Mouse (Mus musculus): Measurements from ENCODE around the gene Ms4a4c. TPM values are rescaled to one million over a fixed set of nuclear protein-coding genes. Genes with fewer than 3 reads are reported as not detected.
"Not testable (repeated sequence)": the region's sequence is repeated elsewhere in the genome, so short reads cannot be mapped to it uniquely, and the experiment has no call there.

Gene Ms4a4c
- total RNA-seq (2021) = not detected
- long read RNA-seq = 0 reads

DNA sequence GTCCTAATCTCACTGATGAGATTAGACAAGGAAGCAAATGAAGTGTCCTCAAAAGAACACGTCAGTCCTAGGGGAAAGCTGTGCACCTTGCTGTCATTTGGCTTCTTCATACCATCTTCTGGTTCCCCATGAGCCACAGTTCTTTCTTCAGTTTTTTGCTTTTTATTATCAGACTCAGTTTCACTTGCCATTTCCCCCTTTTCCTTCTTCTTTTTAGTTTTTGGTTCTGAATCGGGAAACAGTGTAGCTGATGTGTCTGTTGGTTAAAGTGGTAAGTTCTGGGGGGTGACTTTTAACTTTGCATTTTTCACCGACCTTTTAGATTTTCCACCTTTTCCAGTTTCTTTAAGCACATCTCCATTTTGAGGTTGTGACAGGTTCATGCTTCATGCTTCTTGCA is at the start of gene Ms4a4c:
TSS of gene Ms4a4c (plus strand) at position 244 of the 400 bp plus-strand sequence.
- no peak for DNase-seq (ENCODE audit: low spot score in 2 of 2)

DNA sequence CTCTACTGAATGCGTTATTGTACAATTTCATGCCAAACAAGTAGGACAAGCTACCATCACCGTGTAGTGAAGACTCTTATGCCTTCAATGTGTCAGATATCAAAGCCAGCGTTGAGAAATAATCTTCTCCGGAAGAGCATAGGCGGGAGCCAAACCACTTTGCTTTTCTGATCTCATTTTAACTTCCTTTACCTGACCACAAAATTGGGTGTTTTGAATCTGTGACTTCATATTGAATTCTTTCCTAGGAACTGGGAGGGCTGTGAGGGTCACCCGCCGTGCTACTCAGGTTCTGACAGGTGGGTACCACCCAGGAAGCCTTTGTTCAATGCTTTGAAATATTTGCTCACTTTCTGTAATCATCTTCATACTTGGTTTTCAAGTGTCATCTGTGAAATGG is 48.8 kb upstream of the Ms4a4c start:
- DNase-seq (ENCODE audit: low spot score in 2 of 2) = no peak

DNA sequence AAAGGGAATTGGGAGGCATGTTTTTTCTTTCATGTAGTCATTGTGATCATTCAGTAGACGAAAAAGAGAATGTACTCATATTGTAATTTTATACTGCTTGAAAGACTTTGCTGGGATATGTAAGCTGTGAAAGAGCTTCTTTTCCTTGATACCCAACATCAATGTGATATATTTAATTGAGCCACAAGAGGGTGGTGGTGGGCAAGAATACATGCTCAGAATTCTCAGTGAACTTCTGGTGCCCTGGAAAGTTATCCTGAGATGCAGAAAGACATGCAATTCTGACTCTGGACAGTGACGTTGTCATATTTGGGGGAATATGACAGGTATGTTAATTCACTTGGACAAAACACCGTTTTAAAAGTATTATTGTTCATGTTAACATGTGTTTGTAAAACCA is 44.5 kb upstream of the Ms4a4c start:
- DNase-seq (ENCODE audit: low spot score in 2 of 2) = peak in 1 of 2 experiments; percentile 61

DNA sequence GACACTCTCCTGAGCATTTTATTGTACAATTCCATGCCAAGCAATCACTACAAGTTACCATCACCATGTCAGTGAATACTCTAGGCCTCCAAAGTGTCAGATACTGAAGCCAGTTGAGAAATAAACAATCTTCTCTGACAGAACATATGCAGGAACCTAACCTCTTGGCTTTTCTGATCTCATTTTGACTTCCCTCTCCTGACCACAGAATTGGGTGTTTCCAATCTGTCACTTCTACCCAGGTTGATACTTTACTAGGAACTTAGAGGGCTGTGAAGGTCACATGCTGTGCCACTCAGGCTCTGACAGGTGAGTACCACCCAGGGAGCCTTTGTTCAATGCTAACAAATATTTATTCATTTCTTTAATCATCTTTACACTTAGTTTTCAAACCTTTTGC is 42.6 kb upstream of the Ms4a4c start:
- no peak for DNase-seq (ENCODE audit: low spot score in 2 of 2)

DNA sequence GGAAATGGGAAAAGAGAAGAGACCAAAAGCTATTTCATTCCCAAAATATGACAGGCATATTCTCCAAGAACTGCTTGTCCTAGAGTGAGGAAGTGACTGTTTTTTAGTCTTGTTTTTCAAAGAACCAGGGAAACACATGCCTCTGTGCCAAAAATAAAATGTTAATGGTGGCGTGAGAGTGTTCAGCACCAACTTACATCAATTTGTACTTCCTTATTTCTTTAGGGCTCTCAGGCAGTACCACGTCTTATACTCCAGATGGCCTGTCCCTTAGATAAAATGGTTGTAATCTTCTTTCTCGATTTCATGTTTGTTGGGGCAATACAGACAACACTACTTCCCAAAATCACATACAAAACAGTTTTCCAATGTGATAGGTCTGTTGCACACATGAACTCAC is 36.3 kb upstream of the Ms4a4c start:
- no peak for DNase-seq (ENCODE audit: low spot score in 2 of 2)

DNA sequence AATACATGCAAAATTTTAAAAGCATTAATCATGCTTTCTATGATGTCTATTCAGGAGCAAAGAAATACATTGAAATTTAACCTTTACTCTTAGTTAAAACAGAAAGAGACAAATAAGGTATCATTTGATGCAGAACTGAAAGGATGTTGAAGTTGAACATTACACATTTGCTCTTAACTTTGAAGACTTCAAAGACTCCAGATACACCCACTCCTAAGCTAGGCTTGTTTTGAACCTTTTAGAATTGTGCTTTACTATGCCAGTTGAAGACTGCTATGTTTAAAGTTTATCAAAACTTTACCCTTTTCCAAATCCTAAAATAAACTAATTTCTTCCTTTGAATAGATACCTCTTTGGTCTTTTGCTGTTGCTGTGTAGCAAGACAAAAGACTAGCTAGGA is 33.4 kb upstream of the Ms4a4c start:
- no peak for DNase-seq (ENCODE audit: low spot score in 2 of 2)

DNA sequence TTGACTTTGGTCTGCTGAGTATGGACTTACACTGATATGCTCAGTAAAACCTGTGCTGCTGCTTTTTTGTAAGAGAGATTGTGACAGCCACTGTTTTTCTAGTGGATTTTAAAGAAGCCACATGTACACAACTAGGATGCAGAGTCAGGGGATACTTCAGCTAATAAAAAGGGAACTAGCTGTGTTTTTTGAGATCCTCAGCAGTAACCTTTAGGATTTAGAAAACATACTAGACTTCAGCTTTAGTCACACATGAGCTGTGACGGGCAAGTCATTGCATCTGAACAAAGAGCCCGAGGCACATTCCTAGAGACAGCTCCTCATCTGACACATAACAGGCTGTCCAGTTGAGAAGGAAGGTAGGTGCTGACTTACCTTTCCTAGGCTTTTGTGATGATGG is 29.3 kb upstream of the Ms4a4c start, which contains the start of gene Ms4a4a:
TSS of gene Ms4a4a (plus strand) at position 251 of the 400 bp plus-strand sequence.
- DNase-seq (ENCODE audit: low spot score in 2 of 2) = no peak

DNA sequence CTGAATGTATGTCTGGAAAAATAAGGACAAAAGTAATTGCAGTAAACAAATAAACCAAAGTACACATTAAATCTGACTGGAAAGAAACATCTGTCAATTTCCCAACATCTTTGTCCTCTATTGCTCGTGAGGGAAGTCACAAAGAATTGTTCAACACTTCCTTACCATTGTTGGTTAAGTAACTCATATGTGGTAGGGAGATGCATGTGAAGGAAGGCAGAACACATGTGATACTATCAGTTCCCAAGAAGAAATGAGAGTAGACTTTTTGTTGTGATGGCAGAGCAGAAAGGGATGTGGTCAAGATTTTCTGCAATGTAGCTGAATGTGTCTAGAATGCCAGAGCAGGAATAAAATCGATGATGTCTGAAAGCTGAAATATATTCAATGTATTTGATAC is 28.2 kb upstream of the Ms4a4c start:
- DNase-seq (ENCODE audit: low spot score in 2 of 2) = no peak

DNA sequence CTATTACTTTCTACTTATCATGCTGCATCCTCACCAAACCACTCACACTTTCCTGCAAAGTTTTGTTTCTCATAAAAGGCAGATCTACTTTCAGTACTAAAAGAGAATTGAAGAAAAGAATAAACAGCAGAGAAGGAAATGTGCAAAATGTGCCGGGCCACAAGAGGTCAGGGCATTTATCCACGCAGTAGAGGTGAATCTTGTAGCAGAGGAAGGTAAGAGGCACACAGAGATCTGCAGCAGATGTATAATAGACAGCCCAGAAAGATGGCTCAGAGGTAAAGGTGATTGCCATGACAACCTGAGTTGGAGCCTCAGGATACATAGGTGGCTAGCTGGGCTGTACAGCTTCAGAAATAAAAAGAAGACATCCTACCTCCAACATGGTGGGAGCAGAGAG is 17.5 kb upstream of the Ms4a4c start:
- DNase-seq (ENCODE audit: low spot score in 2 of 2) = no peak

DNA sequence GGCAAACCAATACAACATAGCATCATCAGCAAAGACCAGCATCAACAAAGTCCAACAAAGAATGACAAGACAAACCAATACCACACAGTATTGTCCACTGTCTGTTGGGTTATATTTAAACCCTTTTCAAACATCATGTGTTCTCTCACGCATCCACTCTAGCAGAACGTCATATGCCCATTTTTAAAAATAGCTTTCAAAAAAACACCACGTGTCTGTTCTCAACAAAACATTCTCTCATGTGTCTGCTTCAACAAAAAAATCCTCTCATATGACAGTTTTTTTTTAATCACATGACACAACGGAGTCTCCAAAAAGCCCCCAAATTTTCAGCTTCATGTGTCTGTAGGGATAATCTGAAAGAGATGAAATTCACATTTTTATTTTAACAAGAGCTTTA is 16.9 kb upstream of the Ms4a4c start:
- no peak for DNase-seq (ENCODE audit: low spot score in 2 of 2)

DNA sequence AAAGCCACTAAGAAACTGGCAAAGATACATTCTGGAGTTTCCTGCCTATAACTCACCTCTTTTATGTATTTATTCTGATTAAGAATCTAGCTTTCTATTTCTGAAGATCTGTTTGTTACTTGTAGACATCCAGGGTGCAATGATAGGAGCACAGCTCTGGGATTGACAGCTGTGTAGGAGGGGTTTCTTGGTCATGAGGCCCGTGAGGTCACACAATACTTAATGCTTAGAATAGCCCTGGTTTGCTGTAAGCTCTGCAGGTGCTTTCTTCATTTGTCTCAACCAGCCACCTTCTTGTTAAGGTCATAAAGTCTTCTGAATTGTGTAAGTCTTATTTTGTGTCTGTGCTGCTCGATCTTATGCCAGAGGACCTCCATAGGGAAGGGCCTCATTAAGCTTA is 15.6 kb upstream of the Ms4a4c start:
- no peak for DNase-seq (ENCODE audit: low spot score in 2 of 2)

DNA sequence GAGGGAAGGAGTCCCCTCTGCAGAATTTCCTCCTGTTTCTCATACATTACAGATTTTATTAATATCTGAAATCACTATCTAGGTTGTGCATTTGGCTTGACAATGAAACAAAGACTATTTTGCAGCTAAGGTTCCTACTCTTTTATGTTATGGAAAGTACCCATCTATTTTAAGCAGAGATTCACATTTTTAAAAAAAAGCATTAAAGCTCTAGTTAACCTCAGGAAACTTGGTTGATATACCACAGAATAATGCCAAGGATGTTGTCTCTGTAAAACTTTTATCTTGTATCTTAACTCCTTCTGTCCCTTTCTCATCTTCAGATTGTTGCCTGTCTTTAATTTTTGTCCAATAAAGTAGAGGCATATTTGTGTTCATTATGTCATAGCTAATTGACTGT is 8.8 kb upstream of the Ms4a4c start:
- no peak for DNase-seq (ENCODE audit: low spot score in 2 of 2)

DNA sequence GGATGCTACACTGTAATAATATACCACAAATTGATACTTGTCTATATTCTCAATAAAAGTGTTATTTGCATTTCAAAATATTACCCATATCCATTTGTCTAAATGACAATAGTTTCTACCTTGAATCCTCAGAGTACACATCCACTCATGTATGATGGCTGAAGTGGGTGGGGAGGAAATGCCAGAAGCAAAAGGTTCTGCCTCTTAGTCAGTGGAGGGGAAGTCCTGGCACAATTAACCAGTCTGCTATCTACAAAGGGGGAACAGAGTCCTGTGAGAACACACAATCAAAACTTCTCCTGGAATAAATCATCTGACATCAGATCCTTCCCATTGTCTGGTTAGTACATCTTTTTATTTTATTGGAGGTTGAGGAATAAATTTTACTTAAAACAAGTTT is 2.9 kb downstream of the Ms4a4c start:
- no peak for DNase-seq (ENCODE audit: low spot score in 2 of 2)

DNA sequence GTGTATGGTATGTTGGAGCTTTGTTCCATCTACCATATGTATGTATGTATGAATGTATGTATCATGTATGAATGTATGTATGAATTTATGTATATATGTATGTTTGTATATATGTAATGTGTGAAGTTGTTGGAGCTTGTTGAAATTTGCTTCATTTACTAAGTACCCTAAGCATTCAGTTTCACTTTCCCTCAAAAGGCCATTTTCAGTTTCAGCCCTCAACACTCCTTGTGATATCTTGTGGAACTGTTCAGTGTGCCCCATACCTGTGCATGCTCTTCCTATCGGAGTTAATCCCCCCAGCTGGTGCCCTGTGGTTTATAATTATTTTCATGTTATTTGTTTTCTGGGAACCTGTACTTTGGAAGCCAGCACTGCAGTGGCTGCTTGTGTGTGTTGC is 4.0 kb downstream of the Ms4a4c start:
- DNase-seq (ENCODE audit: low spot score in 2 of 2) = no peak

DNA sequence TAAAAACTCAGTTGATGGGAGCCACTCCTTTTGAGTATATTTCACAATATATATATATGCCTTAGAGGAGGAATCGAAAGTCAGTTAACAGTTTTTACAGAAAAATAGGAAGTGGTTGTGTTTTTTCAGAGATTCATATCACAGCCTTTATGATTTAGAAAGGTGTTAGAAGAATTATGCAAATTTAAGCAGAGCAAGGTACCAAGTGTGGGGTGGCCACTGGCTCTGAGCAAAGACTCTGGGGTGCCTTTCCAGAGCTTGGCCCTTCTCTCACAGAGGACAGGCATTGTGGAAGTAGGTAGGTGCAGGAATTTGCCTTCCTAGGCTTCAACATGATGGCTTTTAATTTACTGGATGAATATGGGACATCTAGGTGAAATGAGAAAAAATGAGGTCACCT is 7.1 kb downstream of the Ms4a4c start:
- no peak for DNase-seq (ENCODE audit: low spot score in 2 of 2)

DNA sequence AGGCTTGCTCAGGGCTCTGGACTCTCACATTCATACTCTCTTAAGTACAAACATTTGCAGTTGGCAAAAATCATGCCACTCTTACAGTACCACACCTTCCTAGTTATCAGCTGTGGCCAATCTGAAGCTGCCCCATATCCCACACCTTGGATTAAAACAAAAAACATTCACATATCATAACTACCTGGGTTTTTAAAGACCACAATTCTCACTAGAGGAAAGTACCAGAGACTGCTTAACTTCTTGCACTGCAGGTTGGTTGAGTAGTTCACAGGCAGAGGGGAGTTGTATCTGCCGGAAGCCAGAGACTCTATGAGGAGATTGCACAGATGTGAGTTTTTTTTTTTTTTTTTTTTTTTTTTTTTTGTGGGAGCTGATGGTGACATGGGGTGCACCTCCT is 9.5 kb downstream of the Ms4a4c start:
- DNase-seq (ENCODE audit: low spot score in 2 of 2) = no peak

DNA sequence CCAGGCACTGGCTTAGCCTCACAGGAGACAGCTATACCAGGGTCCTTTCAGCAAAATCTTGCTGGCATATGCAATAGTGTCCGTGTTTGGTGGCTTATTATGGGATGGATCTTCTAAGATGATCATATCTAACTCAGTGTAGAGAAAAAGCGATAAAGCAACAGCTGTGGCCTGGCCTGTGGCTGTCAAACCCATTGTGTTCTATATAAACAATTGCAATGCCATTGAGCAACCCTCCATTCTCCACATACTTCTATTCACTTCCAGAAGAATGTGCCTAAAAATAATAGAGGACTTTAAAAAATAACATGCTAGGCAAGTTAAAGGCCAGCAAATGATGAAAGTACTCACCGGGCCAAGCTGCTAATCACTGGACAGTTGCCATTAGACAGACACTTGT is 11.0 kb downstream of the Ms4a4c start:
- DNase-seq (ENCODE audit: low spot score in 2 of 2) = no peak

DNA sequence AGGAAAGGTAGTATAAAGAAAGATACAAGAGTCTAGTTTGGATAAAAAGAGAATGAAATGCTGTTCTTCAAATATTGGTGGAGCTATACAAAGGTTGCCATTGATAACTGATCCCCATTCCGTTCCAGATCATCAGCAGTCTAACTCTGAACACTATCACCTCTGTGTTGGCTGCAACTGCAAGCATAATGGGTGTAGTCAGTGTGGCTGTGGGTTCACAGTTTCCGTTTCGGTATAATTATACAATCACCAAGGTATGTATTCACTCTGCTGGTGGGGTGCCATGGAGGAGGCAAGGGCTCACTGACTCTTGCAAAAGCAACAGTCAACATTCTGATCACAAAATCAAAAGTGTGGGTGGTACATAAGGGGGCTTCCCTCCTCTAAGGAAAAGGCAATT is 14.3 kb downstream of the Ms4a4c start:
- not testable (repeated sequence) for DNase-seq (ENCODE audit: low spot score in 2 of 2)

DNA sequence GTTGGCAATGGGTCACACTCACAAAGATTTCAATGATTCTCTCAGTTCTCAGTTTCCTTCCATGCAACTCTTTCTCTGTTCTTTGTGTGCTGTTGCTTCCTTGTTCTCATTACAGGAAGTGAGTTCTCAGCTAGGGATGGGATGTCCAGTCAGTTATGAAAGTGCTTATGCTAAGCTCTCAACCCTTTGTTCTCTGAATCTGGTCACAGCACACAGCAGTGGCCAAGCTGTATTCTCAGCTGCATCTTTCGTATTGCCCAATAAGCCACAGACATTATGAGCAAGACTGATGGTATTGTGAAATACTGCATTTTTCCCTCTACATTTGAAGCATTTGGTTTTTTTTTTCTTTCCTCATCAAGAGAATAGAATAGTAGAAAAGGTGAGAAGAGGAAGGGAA is 26.6 kb downstream of the Ms4a4c start:
- DNase-seq (ENCODE audit: low spot score in 2 of 2) = not testable (repeated sequence)

DNA sequence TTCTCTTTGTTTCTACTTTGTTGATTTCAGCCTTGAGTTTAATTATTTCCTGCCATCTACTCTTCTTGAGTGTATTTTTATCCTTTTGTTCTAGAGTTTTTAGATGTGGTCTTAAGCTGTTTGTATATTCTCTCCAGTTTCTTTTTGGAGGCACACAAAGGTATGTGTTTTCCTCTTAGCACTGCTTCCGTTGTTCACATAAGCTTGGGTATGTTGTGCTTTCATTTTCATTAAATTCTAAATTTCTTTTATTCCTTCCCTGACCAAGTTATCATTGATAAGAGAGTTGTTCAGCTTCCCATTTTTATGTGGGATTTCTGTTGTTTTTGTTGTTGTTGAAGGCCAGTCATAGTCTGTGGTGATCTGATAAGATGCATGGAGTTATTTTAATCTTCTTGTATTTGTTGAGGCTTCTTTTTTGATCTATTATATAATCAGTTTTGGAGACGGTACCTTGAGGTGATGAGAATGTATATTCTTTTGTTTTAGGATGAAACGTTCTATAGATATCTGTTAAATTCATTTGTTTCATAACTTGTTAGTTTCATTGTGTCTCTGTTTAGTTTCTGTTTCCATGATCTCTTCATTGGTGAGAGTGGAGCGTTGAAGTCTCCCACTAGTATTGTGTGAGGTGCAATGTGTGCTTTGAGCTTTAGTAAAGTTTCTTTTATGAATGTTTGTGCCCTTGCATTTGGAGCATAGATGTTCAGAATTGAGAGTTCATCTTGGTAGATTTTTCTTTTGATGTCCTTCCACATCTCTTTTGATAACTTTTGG is 30.7 kb downstream of the Ms4a4c start:
- no peak for DNase-seq (ENCODE audit: low spot score in 2 of 2)

DNA sequence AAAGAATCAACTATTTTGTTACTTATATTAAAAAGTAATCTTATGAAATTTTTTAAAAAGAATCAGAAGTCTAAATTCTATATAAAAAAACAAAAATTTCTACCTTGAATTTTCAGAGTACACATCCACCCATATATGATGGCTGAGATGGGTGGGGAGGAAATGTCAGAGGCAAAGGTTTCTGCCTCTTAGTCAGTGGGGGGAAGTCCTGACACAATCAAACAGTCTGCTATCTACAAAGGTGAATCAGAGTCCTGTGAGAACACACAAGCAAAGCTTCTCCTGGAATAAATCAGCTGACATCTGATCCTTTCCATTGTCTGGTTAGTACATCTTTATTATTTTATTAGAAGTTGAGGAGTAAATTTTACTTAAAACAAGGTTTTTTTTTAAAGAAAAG is 38.8 kb downstream of the Ms4a4c start, which contains the start of gene Ms4a4b:
TSS of gene Ms4a4b (plus strand) at position 216 of the 400 bp plus-strand sequence.
- no peak for DNase-seq (ENCODE audit: low spot score in 2 of 2)

DNA sequence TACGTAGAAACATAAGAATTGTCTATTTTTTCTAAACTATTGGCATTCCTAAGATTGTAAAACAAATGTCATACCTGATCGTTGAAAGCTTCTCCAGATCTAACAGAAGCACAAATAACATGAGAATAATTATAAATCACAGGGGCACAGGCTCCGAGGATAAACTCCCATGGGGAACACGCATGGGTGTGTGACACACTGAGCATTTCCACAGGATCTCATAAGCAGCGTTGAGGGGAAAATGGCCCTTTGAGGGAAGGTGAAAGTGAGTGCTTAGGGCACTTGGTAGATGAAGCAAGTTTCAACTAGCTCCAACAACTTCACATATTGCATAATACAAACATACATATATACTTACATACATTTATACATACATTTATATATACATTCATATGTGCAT is 39.4 kb downstream of the Ms4a4c start:
- DNase-seq (ENCODE audit: low spot score in 2 of 2) = no peak

DNA sequence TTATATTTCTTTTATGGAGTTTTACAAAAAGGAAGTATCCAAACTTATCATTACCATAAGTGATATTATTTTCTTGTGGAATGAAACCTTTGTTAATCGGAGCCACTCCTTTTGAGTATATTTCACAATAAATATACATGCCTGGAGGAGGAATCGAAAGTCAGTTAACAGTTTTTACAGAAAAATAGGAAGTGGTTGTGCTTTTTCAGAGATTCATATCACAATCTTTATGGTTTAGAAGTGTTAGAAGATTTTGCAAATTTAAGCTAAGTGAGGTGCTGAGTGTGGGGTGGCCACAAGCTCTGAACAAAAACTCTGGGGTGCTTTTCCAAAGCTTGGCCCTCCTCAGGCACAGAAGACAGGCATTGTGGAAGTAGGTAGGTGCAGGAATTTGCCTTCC is 42.7 kb downstream of the Ms4a4c start:
- no peak for DNase-seq (ENCODE audit: low spot score in 2 of 2)

Measured in layer of hippocampus, adult 18-20 months (tissue).